In genomic region chr9:44317452-44317851, GRCm38 (mm10) we compare ENCODE assay signal across 10 mouse cellular contexts. TPM values are rescaled to one million over a fixed set of nuclear protein-coding genes. Genes with fewer than 3 reads are reported as not detected.
DNase-seq lines count a peak whose midpoint lies in the region; ATAC-seq and TF ChIP-seq lines count a peak whose summit lies in the region.
"Had no signal": no experiment of that assay in that cellular context is flagged by ENCODE, and none has a peak within 500 bp of the region (broad histone marks: within the 10 kb centered on the region; RNA-seq: fewer than 3 reads in every experiment).

No protein-coding gene starts in this region.

- no peak for DNase-seq in heart, adult 11 months
- no peak for DNase-seq in right cerebral cortex, postnatal 10 days (ENCODE audit: low spot score in 2 of 2)
- no peak for DNase-seq in kidney, adult 9 months

- no peak for TF ChIP-seq CTCF in C2C12 (IDR thresholded peaks at IDR 0.05; ENCODE audit: control insufficient read depth, insufficient read depth, insufficient read length)

- no peaks in the 10 kb centered on the region for H3K27me3 ChIP-seq in heart, embryonic 13.5 days (replicated peaks)
- no peaks in the 10 kb centered on the region for H3K27me3 ChIP-seq in C2C12 (ENCODE audit: control insufficient read depth, insufficient read depth, insufficient read length)
- H3K27me3 ChIP-seq: lung, embryonic 15.5 days had no signal

- peaks cover 2% of the 10 kb centered on the region for H3K79me3 ChIP-seq in C2C12 (ENCODE audit: low read depth)

- H3K4me2 ChIP-seq in heart, embryonic 13.5 days = peak overlapping the region; percentile 98

- no peak overlapping the region for H3K27ac ChIP-seq in heart, embryonic 13.5 days (replicated peaks)
- H3K27ac ChIP-seq in brown adipose tissue, adult 24 weeks (replicated peaks; ENCODE audit: low read depth, low read length) = no peak overlapping the region
- H3K27ac ChIP-seq in macrophage = peak overlapping the region; percentile 79
- H3K27ac ChIP-seq: lung, embryonic 15.5 days had no signal

- no peak overlapping the region for H3ac ChIP-seq in C2C12 (ENCODE audit: control insufficient read depth, insufficient read length, low read depth)

- no peak overlapping the region for H3K4me3 ChIP-seq in heart, embryonic 13.5 days
- H3K4me3 ChIP-seq in C2C12 (ENCODE audit: insufficient read depth, poor library complexity, severe bottlenecking) (no peak overlapping the region), macrophage (ENCODE audit: inconsistent target) (peak overlapping the region; percentile 71; the same call in 1 of the 2 replicates)
- 0 out of 2 replicates have a peak overlapping the region, but pooled peaks have one; percentile 96 for H3K4me3 ChIP-seq in brown adipose tissue, adult 24 weeks (ENCODE audit: insufficient read depth, low read depth, low read length)
- H3K4me3 ChIP-seq: lung, embryonic 15.5 days had no signal

- H3K9ac ChIP-seq in heart, embryonic 13.5 days = 0 out of 2 replicates have a peak overlapping the region, but pooled peaks have one; percentile 95

- H3K4me1 ChIP-seq in heart, embryonic 13.5 days = peaks cover 31% of the 10 kb centered on the region
- H3K4me1 ChIP-seq in brown adipose tissue, adult 24 weeks (ENCODE audit: control insufficient read depth, insufficient read depth, insufficient read length, low read length) = peaks cover 12% of the 10 kb centered on the region

- peaks cover 21% of the 10 kb centered on the region for H3K79me2 ChIP-seq in C2C12 (ENCODE audit: control insufficient read depth, insufficient read depth)
- H3K79me2 ChIP-seq in macrophage (ENCODE audit: inconsistent target) = peaks cover 37% of the 10 kb centered on the region

- 77% methylated on average over 4 of the region's 4 CpGs for WGBS in heart, embryonic 13.5 days
- 95% methylated on average over 4 of the region's 4 CpGs for WGBS in macrophage (ENCODE audit: missing documents)

- no peaks in the 10 kb centered on the region for H3K9me3 ChIP-seq in heart, embryonic 13.5 days
- H3K9me3 ChIP-seq: lung, embryonic 15.5 days had no signal

- peaks cover 47% of the 10 kb centered on the region for H3K36me3 ChIP-seq in heart, embryonic 13.5 days
- H3K36me3 ChIP-seq in C2C12 (ENCODE audit: control insufficient read depth, insufficient read depth) = peaks cover 4% of the 10 kb centered on the region
- H3K36me3 ChIP-seq in macrophage (ENCODE audit: inconsistent target) = peaks cover 40% of the 10 kb centered on the region

- ATAC-seq in heart, embryonic 13.5 days (ENCODE audit: extremely low read depth, insufficient number of reproducible peaks, low FRiP score, low TSS enrichment) = no peak
- no peak for ATAC-seq in megakaryocyte progenitor cell, adult 5-6 weeks (replicated peaks; ENCODE audit: poor library complexity)
- ATAC-seq: forebrain, embryonic 14.5 days had no signal

TF ChIP-seq in C2C12, 6 proteins besides CTCF, POLR2A, EP300 and RAD21:
- TF ChIP-seq USF1 (IDR thresholded peaks at IDR 0.05; ENCODE audit: low read depth) (peak; percentile 33), CEBPB (IDR thresholded peaks at IDR 0.05; ENCODE audit: low read depth) (no peak), MAX (IDR thresholded peaks at IDR 0.05) (no peak)
TF ChIP-seq in C2C12: peak in this region for 1.

RNA-seq across cellular contexts. Expression of gene C2cd2l, which starts 2.6 kb away (rescaled TPM):
- 7.1 TPM in 2 replicates for polyA plus RNA-seq in heart, embryonic 13.5 days (2015; fragmentation: Nextera tagmentation; extraction: Ambion mirVana)
- polyA plus RNA-seq in C2C12 (2012; fragmentation: generic; extraction: Trizol) = 18.8 TPM
- 9.7 and 11.8 TPM in 2 replicates for polyA plus RNA-seq in brown adipose tissue, adult 24 weeks (2012; ENCODE audit: insufficient read depth, insufficient read length, missing spikeins)
- total RNA-seq in macrophage (2018; cell fraction: chromatin; rRNA removed) = 10 to 100 TPM in 12 of 26 experiments, 1 to 10 TPM in 14; 2.6 to 55.0 (median 8.7) TPM
- 10 to 100 TPM; 11.3 to 30.6 (median 19.6) TPM for total RNA-seq in macrophage (2018; cell fraction: cytosol; rRNA removed)
- total RNA-seq in macrophage (2018; cell fraction: nucleus; rRNA removed) = 10 to 100 TPM in 23 of 26 experiments, 1 to 10 TPM in 3; 2.8 to 48.3 (median 17.3) TPM
- 17.1 to 41.1 TPM (median 22.0 TPM) in 3 replicates for polyA plus RNA-seq in macrophage (2018)
- 3.9 and 13.2 TPM in 2 replicates for total RNA-seq in megakaryocyte progenitor cell, adult 5-6 weeks (2015)
- 2.4 and 5.3 TPM in 2 replicates for total RNA-seq in megakaryocyte progenitor cell, adult 5-6 weeks (2017)

RNA-seq across cellular contexts. Expression of gene Dpagt1, which starts 8.4 kb away (rescaled TPM):
- polyA plus RNA-seq in heart, embryonic 13.5 days (2015; fragmentation: Nextera tagmentation; extraction: Ambion mirVana) = 33.4 and 34.4 TPM in 2 replicates
- polyA plus RNA-seq in C2C12 (2012; fragmentation: generic; extraction: Trizol) (34.0 TPM), macrophage (2018) (30.6 to 40.7 TPM (median 36.3 TPM) in 3 replicates)
- 14.6 and 17.9 TPM in 2 replicates for polyA plus RNA-seq in brown adipose tissue, adult 24 weeks (2012; ENCODE audit: insufficient read depth, insufficient read length, missing spikeins)
- 10 to 100 TPM in 8 of 26 experiments, 1 to 10 TPM in 18; 1.8 to 19.0 (median 8.1) TPM for total RNA-seq in macrophage (2018; cell fraction: chromatin; rRNA removed)
- 10 to 100 TPM; 16.0 to 41.5 (median 24.9) TPM for total RNA-seq in macrophage (2018; cell fraction: cytosol; rRNA removed)
- 10 to 100 TPM in 23 of 26 experiments, 1 to 10 TPM in 3; 8.1 to 38.5 (median 15.1) TPM for total RNA-seq in macrophage (2018; cell fraction: nucleus; rRNA removed)
- 50.3 and 54.8 TPM in 2 replicates for total RNA-seq in megakaryocyte progenitor cell, adult 5-6 weeks (2015)
- 18.9 and 21.0 TPM in 2 replicates for total RNA-seq in megakaryocyte progenitor cell, adult 5-6 weeks (2017)

RNA-seq across cellular contexts. Expression of gene Hinfp, which starts 12.0 kb away (rescaled TPM):
- polyA plus RNA-seq in heart, embryonic 13.5 days (2015; fragmentation: Nextera tagmentation; extraction: Ambion mirVana) = 14.9 and 16.0 TPM in 2 replicates
- polyA plus RNA-seq in C2C12 (2012; fragmentation: generic; extraction: Trizol) (9.1 TPM), macrophage (2018) (5.9 to 13.1 TPM (median 6.2 TPM) in 3 replicates)
- 4.7 and 5.1 TPM in 2 replicates for polyA plus RNA-seq in brown adipose tissue, adult 24 weeks (2012; ENCODE audit: insufficient read depth, insufficient read length, missing spikeins)
- total RNA-seq in macrophage (2018; cell fraction: chromatin; rRNA removed) = 100 to 1,000 TPM in 11 of 26 experiments, 10 to 100 TPM in 15; 21.2 to 178 (median 96.4) TPM
- total RNA-seq in macrophage (2018; cell fraction: cytosol; rRNA removed) = 10 to 100 TPM in 12 of 26 experiments, 1 to 10 TPM in 14; 2.9 to 17.1 (median 8.6) TPM
- 100 to 1,000 TPM in 1 of 26 experiments, 10 to 100 TPM in 25; 20.0 to 114 (median 54.3) TPM for total RNA-seq in macrophage (2018; cell fraction: nucleus; rRNA removed)
- 13.4 and 17.6 TPM in 2 replicates for total RNA-seq in megakaryocyte progenitor cell, adult 5-6 weeks (2015)
- total RNA-seq in megakaryocyte progenitor cell, adult 5-6 weeks (2017) = 17.4 and 20.4 TPM in 2 replicates

RNA-seq across cellular contexts. Expression of gene H2afx, which starts 17.0 kb away (rescaled TPM):
- polyA plus RNA-seq in heart, embryonic 13.5 days (2015; fragmentation: Nextera tagmentation; extraction: Ambion mirVana) = 196 and 199 TPM in 2 replicates
- polyA plus RNA-seq in C2C12 (2012; fragmentation: generic; extraction: Trizol) = 347 TPM
- 2.9 and 4.8 TPM in 2 replicates for polyA plus RNA-seq in brown adipose tissue, adult 24 weeks (2012; ENCODE audit: insufficient read depth, insufficient read length, missing spikeins)
- 10 to 100 TPM in 1 of 26 experiments, 1 to 10 TPM in 23, under 1 TPM in 1, not detected in 1; 0.80 to 10.8 (median 3.0) TPM for total RNA-seq in macrophage (2018; cell fraction: chromatin; rRNA removed)
- total RNA-seq in macrophage (2018; cell fraction: cytosol; rRNA removed) = 10 to 100 TPM in 23 of 26 experiments, 1 to 10 TPM in 3; 8.4 to 24.6 (median 14.5) TPM
- 10 to 100 TPM in 4 of 26 experiments, 1 to 10 TPM in 22; 3.1 to 28.4 (median 6.3) TPM for total RNA-seq in macrophage (2018; cell fraction: nucleus; rRNA removed)
- 7.9 to 22.2 TPM (median 12.3 TPM) in 3 replicates for polyA plus RNA-seq in macrophage (2018)
- 109 and 111 TPM in 2 replicates for total RNA-seq in megakaryocyte progenitor cell, adult 5-6 weeks (2015)
- total RNA-seq in megakaryocyte progenitor cell, adult 5-6 weeks (2017) = 270 and 329 TPM in 2 replicates

RNA-seq across cellular contexts. Expression of gene Hmbs, which starts 26.6 kb away (rescaled TPM):
- 135 and 149 TPM in 2 replicates for polyA plus RNA-seq in heart, embryonic 13.5 days (2015; fragmentation: Nextera tagmentation; extraction: Ambion mirVana)
- 59.6 TPM for polyA plus RNA-seq in C2C12 (2012; fragmentation: generic; extraction: Trizol)
- polyA plus RNA-seq in brown adipose tissue, adult 24 weeks (2012; ENCODE audit: insufficient read depth, insufficient read length, missing spikeins) = 58.0 and 61.8 TPM in 2 replicates
- total RNA-seq in macrophage (2018; cell fraction: chromatin; rRNA removed) = 10 to 100 TPM in 17 of 26 experiments, 1 to 10 TPM in 9; 3.7 to 43.5 (median 17.2) TPM
- total RNA-seq in macrophage (2018; cell fraction: cytosol; rRNA removed) = 10 to 100 TPM; 18.1 to 35.7 (median 32.0) TPM
- 10 to 100 TPM in 19 of 26 experiments, 1 to 10 TPM in 7; 5.2 to 27.7 (median 15.3) TPM for total RNA-seq in macrophage (2018; cell fraction: nucleus; rRNA removed)
- polyA plus RNA-seq in macrophage (2018) = 22.5 to 38.8 TPM (median 27.1 TPM) in 3 replicates
- total RNA-seq in megakaryocyte progenitor cell, adult 5-6 weeks (2015) = 123 and 124 TPM in 2 replicates
- 46.4 and 55.8 TPM in 2 replicates for total RNA-seq in megakaryocyte progenitor cell, adult 5-6 weeks (2017)

Comparison
In these comparisons a context has a peak if more than half of its experiments do, and no peak if none do; other contexts are left out.
1. H3K4me3 ChIP-seq: peak in brown adipose tissue, adult 24 weeks (single experiment) and macrophage (single experiment); none in heart, embryonic 13.5 days (single experiment) and C2C12 (single experiment).